Mouse (Mus musculus): ENCODE results near the gene Tsr3. TPM values are rescaled to one million over a fixed set of nuclear protein-coding genes. Genes with fewer than 3 reads are reported as not detected.
"Not testable (repeated sequence)": the region's sequence is repeated elsewhere in the genome, so short reads cannot be mapped to it uniquely, and the experiment has no call there.

Gene Tsr3
- polyA plus RNA-seq, 1 experiment from 2014 or later, result 66.7 TPM

DNA sequence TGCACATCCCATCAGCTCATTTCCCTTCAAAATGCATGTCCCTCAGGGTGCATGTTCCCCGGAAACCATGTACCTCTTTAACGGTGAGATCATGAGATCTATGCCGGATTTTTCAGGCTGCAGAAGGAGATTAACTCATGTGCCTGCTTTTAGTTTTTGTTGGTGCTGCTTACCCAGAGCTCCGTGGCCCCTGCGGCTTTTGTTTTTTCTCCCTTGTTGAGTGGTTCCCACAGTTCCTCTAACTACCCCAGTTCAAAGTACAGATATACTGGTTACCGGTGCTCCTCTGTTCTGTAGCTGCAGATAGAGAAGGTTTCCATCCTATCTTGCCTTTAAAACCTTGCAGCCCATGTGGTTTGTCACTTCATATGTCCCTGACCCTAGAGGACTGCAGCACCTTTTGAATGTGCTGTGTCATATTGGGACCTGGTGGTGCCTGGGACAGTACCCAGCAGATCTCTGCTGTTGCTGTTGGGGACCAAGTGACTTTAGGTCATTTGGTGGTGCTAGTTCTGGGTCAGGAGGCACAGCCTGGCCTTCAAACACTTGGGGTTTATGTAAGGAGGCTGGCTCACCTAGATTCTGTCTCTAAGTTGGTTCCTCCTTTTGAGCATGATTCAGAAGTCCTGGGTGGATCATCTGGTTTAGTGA, 16.9 kb upstream of the Tsr3 start:
- Histone ChIP-seq H3K9me3 (no peaks in the 10 kb centered on the region), H3K4me2 (replicated peaks) (peak overlapping the region; percentile 56), H3K27ac (no peak overlapping the region), H3K9ac (no peak overlapping the region), H3K4me1 (peaks cover 11% of the 10 kb centered on the region; the same call in 1 of the 2 replicates), H3K27me3 (replicated peaks) (no peaks in the 10 kb centered on the region), H3K36me3 (peaks cover 9% of the 10 kb centered on the region; the same call in 1 of the 2 replicates), H3K4me3 (no peak overlapping the region)
- 56% methylated on average over 6 of the region's 6 CpGs for WGBS
- no peak for ATAC-seq (ENCODE audit: low FRiP score, low read depth)

GRCm38 (mm10) chr17:25224586-25225222, 15.3 kb upstream of the Tsr3 start:
- 87% methylated on average over 7 of the region's 7 CpGs for WGBS
- Histone ChIP-seq H3K36me3 (peaks cover 9% of the 10 kb centered on the region), H3K4me3 (no peak overlapping the region), H3K4me1 (peaks cover 11% of the 10 kb centered on the region; the same call in 1 of the 2 replicates), H3K9me3 (no peaks in the 10 kb centered on the region), H3K4me2 (replicated peaks) (no peak overlapping the region), H3K9ac (no peak overlapping the region), H3K27ac (no peak overlapping the region), H3K27me3 (replicated peaks) (no peaks in the 10 kb centered on the region)
- no peak for ATAC-seq (ENCODE audit: low FRiP score, low read depth)

DNA sequence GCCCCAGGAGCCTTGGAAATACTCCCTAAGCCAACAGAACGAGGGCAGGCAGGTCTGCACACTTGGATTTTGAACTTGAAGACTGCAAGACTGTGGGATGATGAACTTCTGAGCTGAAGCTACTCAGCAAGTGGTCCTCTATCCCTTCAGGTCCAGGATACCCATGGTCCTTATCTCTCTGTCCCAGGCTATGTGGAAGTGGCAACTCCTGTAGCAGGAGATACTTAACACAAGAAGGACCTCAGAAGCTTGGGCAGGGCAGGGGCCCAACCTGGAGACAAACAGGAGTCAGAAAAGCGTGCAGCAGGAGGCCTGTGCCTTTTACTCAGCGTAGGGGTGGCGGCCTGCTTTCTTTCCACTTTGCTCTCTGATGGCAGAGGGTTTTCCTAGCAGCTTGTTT, 14.3 kb upstream of the Tsr3 start:
- Histone ChIP-seq H3K4me2 (replicated peaks) (no peak overlapping the region), H3K36me3 (peaks cover 15% of the 10 kb centered on the region), H3K4me1 (peaks cover 11% of the 10 kb centered on the region; the same call in 1 of the 2 replicates), H3K27ac (no peak overlapping the region), H3K9ac (no peak overlapping the region), H3K9me3 (no peaks in the 10 kb centered on the region), H3K4me3 (no peak overlapping the region), H3K27me3 (replicated peaks) (no peaks in the 10 kb centered on the region)
- ATAC-seq (ENCODE audit: low FRiP score, low read depth), result no peak
- 86% methylated on average over 4 of the region's 4 CpGs for WGBS

DNA sequence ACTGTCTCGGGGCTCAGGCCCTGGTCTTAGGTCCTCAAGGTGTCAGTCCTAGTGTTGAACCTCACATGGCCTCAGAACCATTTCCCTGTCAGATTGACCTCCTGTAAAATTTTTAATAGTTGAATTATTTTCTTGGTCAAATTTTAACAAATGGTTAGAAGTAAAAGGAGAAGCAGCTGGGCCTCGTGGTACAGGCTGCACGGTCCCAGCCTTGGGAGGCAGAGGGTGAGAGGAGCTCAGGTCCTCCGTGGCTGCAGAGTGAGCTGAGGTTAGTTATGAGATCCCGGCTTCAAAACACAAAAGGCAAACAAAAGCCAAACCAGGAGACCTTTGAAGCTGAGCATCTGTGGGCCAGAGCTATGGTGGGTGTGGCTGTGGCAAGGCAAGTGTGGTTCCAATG, 12.0 kb upstream of the Tsr3 start:
- Histone ChIP-seq H3K4me1 (no peaks in the 10 kb centered on the region), H3K36me3 (peaks cover 22% of the 10 kb centered on the region), H3K9me3 (no peaks in the 10 kb centered on the region), H3K4me3 (no peak overlapping the region), H3K27ac (no peak overlapping the region), H3K9ac (no peak overlapping the region), H3K4me2 (replicated peaks) (no peak overlapping the region), H3K27me3 (replicated peaks) (no peaks in the 10 kb centered on the region)
- 90% methylated on average over 5 of the region's 5 CpGs for WGBS
- ATAC-seq (ENCODE audit: low FRiP score, low read depth), result no peak

- not testable (repeated sequence) for H3K4me2 ChIP-seq (replicated peaks); H3K27ac ChIP-seq; H3K9ac ChIP-seq; H3K4me1 ChIP-seq; ATAC-seq (ENCODE audit: low FRiP score, low read depth); H3K27me3 ChIP-seq (replicated peaks); H3K9me3 ChIP-seq; H3K4me3 ChIP-seq
- peaks cover 31% of the 10 kb centered on the region for H3K36me3 ChIP-seq
- 82% methylated on average over 17 of the region's 17 CpGs for WGBS
Measured at GRCm38 (mm10) chr17:25230014-25230655, 9.8 kb upstream of the Tsr3 start.

- H3K4me3 ChIP-seq, result no peak overlapping the region
- no peaks in the 10 kb centered on the region for H3K4me1 ChIP-seq
- H3K4me2 ChIP-seq (replicated peaks), result no peak overlapping the region
- H3K9me3 ChIP-seq, result no peaks in the 10 kb centered on the region
- H3K9ac ChIP-seq, result no peak overlapping the region
- no peak for ATAC-seq (ENCODE audit: low FRiP score, low read depth)
- H3K27me3 ChIP-seq (replicated peaks), result no peaks in the 10 kb centered on the region
- WGBS, result 92% methylated on average over 3 of the region's 3 CpGs
- H3K36me3 ChIP-seq, result peaks cover 36% of the 10 kb centered on the region
- no peak overlapping the region for H3K27ac ChIP-seq
Measured at GRCm38 (mm10) chr17:25230700-25231099, 9.3 kb upstream of the Tsr3 start.

GRCm38 (mm10) chr17:25231621-25232020, 8.3 kb upstream of the Tsr3 start:
- H3K27me3 ChIP-seq (replicated peaks); H3K4me1 ChIP-seq; H3K4me3 ChIP-seq; H3K9me3 ChIP-seq; H3K27ac ChIP-seq; H3K9ac ChIP-seq; H3K4me2 ChIP-seq (replicated peaks); ATAC-seq (ENCODE audit: low FRiP score, low read depth): not testable (repeated sequence)
- WGBS, result 94% methylated on average over 7 of the region's 11 CpGs
- H3K36me3 ChIP-seq, result peaks cover 38% of the 10 kb centered on the region

DNA sequence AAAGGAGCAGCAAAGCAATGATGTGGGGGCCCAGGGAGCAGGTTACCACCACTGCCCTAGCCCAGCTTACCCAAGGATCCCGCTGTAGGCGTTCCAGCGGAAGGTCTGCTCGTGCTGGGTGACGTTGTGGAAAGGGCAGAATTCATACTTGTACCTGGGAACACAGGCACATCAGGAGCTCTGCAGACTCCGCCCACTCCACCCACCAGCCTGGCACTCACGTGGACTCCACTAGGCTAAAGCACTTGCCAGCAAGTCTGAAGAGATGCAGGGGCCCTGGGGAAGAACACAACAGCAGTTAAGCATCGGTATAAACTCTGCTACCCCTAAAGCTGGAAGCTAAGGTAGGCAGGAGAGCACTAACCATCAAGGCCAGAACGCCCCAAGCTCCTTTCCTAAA, 4.3 kb upstream of the Tsr3 start:
- peaks cover 28% of the 10 kb centered on the region for H3K36me3 ChIP-seq
- no peaks in the 10 kb centered on the region for H3K9me3 ChIP-seq
- H3K4me2 ChIP-seq (replicated peaks), result no peak overlapping the region
- no peak overlapping the region for H3K27ac ChIP-seq
- peaks cover 9% of the 10 kb centered on the region for H3K4me1 ChIP-seq
- H3K4me3 ChIP-seq, result no peak overlapping the region
- 86% methylated on average over 9 of the region's 9 CpGs for WGBS
- no peak for ATAC-seq (ENCODE audit: low FRiP score, low read depth)
- no peak overlapping the region for H3K9ac ChIP-seq
- no peaks in the 10 kb centered on the region for H3K27me3 ChIP-seq (replicated peaks)

- H3K4me1 ChIP-seq, result peaks cover 20% of the 10 kb centered on the region
- H3K27me3 ChIP-seq (replicated peaks), result no peaks in the 10 kb centered on the region
- H3K4me2 ChIP-seq (replicated peaks), result no peak overlapping the region
- no peak for ATAC-seq (ENCODE audit: low FRiP score, low read depth)
- no peak overlapping the region for H3K9ac ChIP-seq
- no peak overlapping the region for H3K27ac ChIP-seq
- H3K9me3 ChIP-seq, result no peaks in the 10 kb centered on the region
- H3K4me3 ChIP-seq, result no peak overlapping the region
- 89% methylated on average over 11 of the region's 11 CpGs for WGBS
- peaks cover 36% of the 10 kb centered on the region for H3K36me3 ChIP-seq
Measured at GRCm38 (mm10) chr17:25243131-25243780, 3.3 kb downstream of the Tsr3 start.

- Histone ChIP-seq H3K27ac (no peak overlapping the region), H3K27me3 (replicated peaks) (no peaks in the 10 kb centered on the region; the same call in 1 of the 2 replicates), H3K9ac (no peak overlapping the region), H3K4me3 (no peak overlapping the region), H3K4me1 (peaks cover 16% of the 10 kb centered on the region), H3K36me3 (peaks cover 36% of the 10 kb centered on the region), H3K4me2 (replicated peaks) (no peak overlapping the region), H3K9me3 (no peaks in the 10 kb centered on the region)
- 85% methylated on average over 16 of the region's 16 CpGs for WGBS
- ATAC-seq (ENCODE audit: low FRiP score, low read depth), result no peak
Measured at GRCm38 (mm10) chr17:25244239-25244638, 4.3 kb downstream of the Tsr3 start.

DNA sequence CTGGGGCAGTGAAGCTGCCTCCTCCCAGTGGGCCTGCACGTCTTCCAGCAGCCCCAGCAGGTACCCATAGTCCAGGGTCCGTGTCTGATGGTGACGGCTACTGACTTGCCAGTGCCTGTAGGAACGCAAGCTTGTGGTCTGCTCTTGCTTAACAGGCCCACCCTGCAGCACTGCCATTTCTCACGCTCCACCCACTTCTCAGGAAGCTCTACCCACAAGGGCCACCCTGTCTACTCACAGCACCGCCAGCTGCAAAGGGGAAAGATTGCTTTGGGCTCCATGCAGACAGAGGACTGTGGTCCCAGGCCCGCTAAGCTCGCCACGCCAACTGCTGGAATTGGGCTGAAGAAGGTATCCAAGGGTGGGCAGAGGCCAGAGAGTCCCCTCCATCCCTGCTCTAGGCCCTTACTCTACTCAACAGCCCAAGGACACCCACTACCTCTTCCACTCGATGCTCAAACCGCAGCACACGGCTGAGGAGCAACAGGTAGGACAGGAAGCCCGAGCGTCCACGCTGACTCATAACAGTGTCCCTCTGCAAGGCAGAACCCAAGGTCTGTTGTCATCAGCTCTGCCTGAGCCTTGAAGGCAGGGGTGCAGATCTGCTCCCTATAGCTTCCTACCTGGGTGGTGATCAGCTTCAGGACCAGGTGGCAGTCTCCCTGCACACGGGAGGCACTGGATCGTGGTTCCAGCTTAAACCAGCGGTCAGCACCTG, 8.2 kb downstream of the Tsr3 start:
- Histone ChIP-seq H3K4me1 (0 out of 2 replicates have a peak, but pooled peaks cover 11% of the 10 kb centered on the region), H3K27ac (no peak overlapping the region), H3K4me3 (no peak overlapping the region), H3K36me3 (peaks cover 26% of the 10 kb centered on the region), H3K9ac (no peak overlapping the region), H3K9me3 (no peaks in the 10 kb centered on the region), H3K4me2 (replicated peaks) (no peak overlapping the region), H3K27me3 (replicated peaks) (no peaks in the 10 kb centered on the region; the same call in 1 of the 2 replicates)
- no peak for ATAC-seq (ENCODE audit: low FRiP score, low read depth)
- WGBS, result 85% methylated on average over 18 of the region's 18 CpGs

Data from neural tube, embryonic 12.5 days (tissue).